Mouse (Mus musculus) stomach, embryonic 14.5 days (tissue): Measurements from ENCODE around the gene Dnm3. TPM values are rescaled to one million over a fixed set of nuclear protein-coding genes. Genes with fewer than 3 reads are reported as not detected.

Experiments used
- ATAC-seq: fragments of 200-750 bp; cut with Nextera tagmentation; 2 replicates; pipeline ENCODE4 v1.8.0; 2017; ENCODE audit warnings: low read depth, moderate TSS enrichment; ENCODE audit not compliant: insufficient number of reproducible peaks, insufficient read depth, low FRiP score
- H3K27ac ChIP-seq: fragments of 300-500 bp; sonication (generic); 2 replicates; pipeline ENCODE4 v1.5.1; 2014; ENCODE audit warnings: mild to moderate bottlenecking, low read length, moderate library complexity, mixed read lengths
- H3K27me3 ChIP-seq: fragments of 300-500 bp; sonication (generic); 2 replicates; pipeline ENCODE4 v1.6.1; 2014; ENCODE audit warnings: low read length, control low read depth, mixed read lengths; ENCODE audit not compliant: control insufficient read depth, insufficient read depth
- H3K36me3 ChIP-seq: fragments of 300-500 bp; sonication (generic); 2 replicates; pipeline ENCODE4 v1.6.1; 2014; ENCODE audit warnings: mild to moderate bottlenecking, control low read depth, low read length, moderate library complexity, mixed read lengths; ENCODE audit not compliant: control insufficient read depth, insufficient read depth
- H3K4me1 ChIP-seq: fragments of 300-500 bp; sonication (generic); 2 replicates; pipeline ENCODE4 v1.6.1; 2014; ENCODE audit warnings: low read length, control low read depth, mixed read lengths; ENCODE audit not compliant: control insufficient read depth, insufficient read depth
- H3K4me2 ChIP-seq: fragments of 300-500 bp; sonication (generic); replicated peaks from 2 replicates; pipeline ENCODE4 v1.6.1; 2014; ENCODE audit warnings: low read depth, low read length, control low read depth
- H3K4me3 ChIP-seq: fragments of 300-500 bp; sonication (generic); 2 replicates; pipeline ENCODE4 v1.5.1; 2014; ENCODE audit warnings: low read depth, low read length, control low read depth
- H3K9ac ChIP-seq: fragments of 300-500 bp; sonication (generic); replicated peaks from 2 replicates; pipeline ENCODE4 v1.6.1; 2014; ENCODE audit warnings: low read depth, mild to moderate bottlenecking, control low read depth, low read length, moderate library complexity, mixed read lengths
- H3K9me3 ChIP-seq: fragments of 300-500 bp; sonication (generic); 2 replicates; pipeline ENCODE4 v1.6.1; 2016; ENCODE audit warnings: low read depth, low read length, control low read depth; ENCODE audit not compliant: control insufficient read depth
- WGBS: fragments of 180-500 bp; shearing (Covaris S2); extraction: QIAGEN DNeasy Blood & Tissue Kit; methylation state at CpG from one replicate; pipeline ENCODE4 v1.1.7; 2014; 5-methylcytosine and 5-hydroxymethylcytosine counted together
- polyA plus RNA-seq: library from polyadenylated mRNA; unstranded; fragments of >200 nt; fragmentation: Nextera tagmentation; extraction: Ambion mirVana; gene quantifications from 2 replicates; pipeline ENCODE4 v1.2.1, GENCODE M21; 2014

Gene Dnm3
- polyA plus RNA-seq, 1 experiment from 2014 or later, result 8.6 TPM

DNA sequence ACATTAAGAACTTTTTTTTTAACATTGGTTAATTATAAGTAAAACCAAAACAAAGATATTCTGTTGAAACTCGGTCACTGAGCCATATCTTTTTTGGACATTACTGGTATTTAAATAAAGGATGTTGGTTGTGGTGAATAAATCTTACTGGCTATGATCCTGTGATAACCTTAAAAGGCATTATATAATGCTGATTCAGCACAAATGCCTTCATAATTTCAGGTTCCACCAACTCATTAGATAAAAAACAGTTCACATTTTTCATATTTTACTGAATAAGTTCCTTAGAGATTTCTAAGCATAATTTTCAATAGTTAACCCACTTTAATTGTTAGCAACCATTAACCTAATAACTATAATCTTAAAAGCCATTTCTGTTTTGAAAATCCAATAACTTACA is 4.9 kb downstream of the Dnm3 start:
- Histone ChIP-seq H3K27me3 (peaks cover 5% of the 10 kb centered on the region; the same call in 1 of the 2 replicates), H3K4me1 (no peaks in the 10 kb centered on the region), H3K27ac (no peak overlapping the region), H3K4me3 (no peak overlapping the region), H3K9me3 (no peaks in the 10 kb centered on the region), H3K9ac (no peak overlapping the region), H3K36me3 (no peaks in the 10 kb centered on the region), H3K4me2 (no peak overlapping the region)
- no peak for ATAC-seq
- 65% methylated on average over 1 of the region's 1 CpGs for WGBS

DNA sequence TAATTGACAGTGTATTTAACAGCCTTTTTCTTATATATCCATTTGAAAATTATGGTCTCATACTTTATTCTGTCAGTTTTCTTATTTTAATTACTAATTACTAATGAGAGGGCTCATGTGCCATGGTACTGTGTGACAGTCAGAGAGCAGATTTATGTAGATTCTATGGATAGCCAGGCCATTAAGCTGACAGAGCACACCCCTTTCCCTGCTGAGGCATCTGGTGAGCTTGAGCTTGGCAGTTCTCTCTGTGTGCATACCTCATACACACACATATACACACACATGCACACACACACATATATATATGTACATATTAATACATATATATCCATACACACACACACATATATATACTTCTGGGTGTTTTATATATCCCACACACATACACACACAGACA is 6.7 kb downstream of the Dnm3 start:
- H3K4me2 ChIP-seq, result no peak overlapping the region
- H3K9ac ChIP-seq, result no peak overlapping the region
- ATAC-seq, result no peak; the same call in 1 of the 2 replicates
- no peaks in the 10 kb centered on the region for H3K36me3 ChIP-seq
- no peak overlapping the region for H3K27ac ChIP-seq
- H3K27me3 ChIP-seq, result no peaks in the 10 kb centered on the region
- no peak overlapping the region for H3K4me3 ChIP-seq
- no peaks in the 10 kb centered on the region for H3K9me3 ChIP-seq
- H3K4me1 ChIP-seq, result no peaks in the 10 kb centered on the region

DNA sequence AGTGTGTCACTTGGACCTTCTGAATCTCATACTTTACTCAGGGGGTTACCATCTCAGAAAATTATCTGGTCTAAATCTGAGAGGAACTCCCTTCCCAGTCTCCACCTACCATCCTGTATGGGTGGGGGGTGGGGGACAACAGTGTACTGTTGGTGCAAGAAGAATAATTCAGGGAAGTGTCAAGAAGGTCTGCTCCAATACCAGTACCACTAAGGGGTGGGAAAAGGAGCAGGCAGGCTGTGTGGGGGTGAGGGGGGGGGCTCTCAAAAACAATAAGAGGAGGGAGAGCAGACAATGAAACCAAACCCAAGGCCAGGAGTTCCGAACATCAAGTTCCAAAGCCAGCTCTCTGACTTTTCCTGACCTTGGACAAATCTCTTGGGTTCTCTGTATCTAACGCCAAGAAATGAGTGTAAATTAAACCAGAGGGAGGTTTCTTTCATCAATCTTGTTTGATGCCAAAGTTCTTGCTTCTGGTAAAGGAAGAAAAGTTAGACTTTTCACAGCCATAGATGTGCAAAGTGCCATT is 8.0 kb downstream of the Dnm3 start:
- no peak overlapping the region for H3K9ac ChIP-seq
- no peaks in the 10 kb centered on the region for H3K27me3 ChIP-seq
- no peak for ATAC-seq
- H3K4me2 ChIP-seq, result no peak overlapping the region
- H3K4me3 ChIP-seq, result no peak overlapping the region
- H3K27ac ChIP-seq, result no peak overlapping the region
- H3K4me1 ChIP-seq, result no peaks in the 10 kb centered on the region
- 54% methylated on average over 2 of the region's 2 CpGs for WGBS
- no peaks in the 10 kb centered on the region for H3K9me3 ChIP-seq
- H3K36me3 ChIP-seq, result no peaks in the 10 kb centered on the region

DNA sequence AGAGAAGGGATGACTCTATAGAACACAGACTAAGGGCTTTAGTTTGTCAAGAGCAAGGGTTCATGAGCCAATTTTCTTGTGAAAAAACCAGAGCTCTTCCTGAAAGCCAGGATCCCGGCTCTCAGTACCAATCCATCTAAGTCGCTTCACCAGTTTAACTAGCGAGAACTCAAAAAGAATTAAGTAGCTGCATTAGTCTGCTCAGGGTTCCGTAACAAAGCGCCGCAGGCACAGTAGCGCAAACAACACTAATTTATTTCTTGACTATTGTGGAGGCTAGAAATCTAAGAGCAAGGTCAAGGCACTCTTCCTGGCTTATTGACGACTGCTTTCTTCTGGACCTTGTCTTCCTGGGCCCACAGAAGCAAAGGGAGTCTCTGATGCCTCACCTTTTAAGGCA is 14.2 kb downstream of the Dnm3 start:
- Histone ChIP-seq H3K27ac (no peak overlapping the region), H3K4me3 (no peak overlapping the region), H3K4me2 (no peak overlapping the region), H3K9ac (no peak overlapping the region), H3K9me3 (no peaks in the 10 kb centered on the region), H3K27me3 (no peaks in the 10 kb centered on the region), H3K4me1 (no peaks in the 10 kb centered on the region), H3K36me3 (no peaks in the 10 kb centered on the region)
- ATAC-seq, result no peak
- 78% methylated on average over 8 of the region's 8 CpGs for WGBS

DNA sequence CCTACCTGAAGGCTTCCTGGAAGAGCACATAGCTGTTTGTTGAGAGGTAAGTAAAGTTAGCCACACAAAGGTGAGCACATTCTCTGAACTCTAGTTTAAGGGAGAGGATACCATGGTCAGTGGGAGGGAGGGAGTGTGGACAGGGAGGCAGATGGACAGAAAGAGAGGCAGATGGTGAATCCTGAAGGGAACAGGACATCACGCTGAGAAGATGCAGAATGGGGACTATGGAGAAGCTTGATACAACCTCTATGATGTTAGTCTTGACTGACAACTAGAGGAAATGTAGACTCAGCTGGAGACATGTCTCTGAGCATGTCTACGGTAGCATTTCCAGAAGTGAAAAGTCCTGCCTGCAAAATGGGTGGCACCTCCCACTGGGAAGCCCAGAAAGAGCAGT is 19.1 kb downstream of the Dnm3 start:
- Histone ChIP-seq H3K4me2 (no peak overlapping the region), H3K27me3 (no peaks in the 10 kb centered on the region), H3K4me1 (0 out of 2 replicates have a peak, but pooled peaks cover under 1% of the 10 kb centered on the region), H3K9ac (no peak overlapping the region), H3K27ac (no peak overlapping the region), H3K36me3 (no peaks in the 10 kb centered on the region), H3K9me3 (no peaks in the 10 kb centered on the region), H3K4me3 (no peak overlapping the region)
- WGBS, result 86% methylated on average over 2 of the region's 2 CpGs
- no peak for ATAC-seq

DNA sequence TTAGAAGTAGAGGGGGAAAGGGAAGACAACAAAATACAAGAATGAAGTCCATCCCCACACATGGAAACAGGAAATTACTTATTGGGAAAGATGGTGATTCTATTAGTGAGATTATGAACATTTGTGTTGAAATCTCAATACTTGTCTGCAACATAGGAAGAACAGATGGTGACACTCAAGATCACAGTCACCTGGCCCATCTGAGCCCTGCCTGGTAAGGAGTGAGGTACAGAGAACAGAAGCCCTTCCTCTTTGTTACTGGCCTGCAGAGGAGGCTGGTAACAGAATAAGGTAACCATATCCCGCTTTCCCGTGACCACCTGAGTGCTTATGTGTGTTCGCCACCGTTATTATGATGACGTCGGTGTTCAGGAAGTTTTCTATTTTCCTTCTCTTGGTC is 21.0 kb downstream of the Dnm3 start:
- Histone ChIP-seq H3K4me2 (no peak overlapping the region), H3K4me1 (0 out of 2 replicates have a peak, but pooled peaks cover 7% of the 10 kb centered on the region), H3K9me3 (no peaks in the 10 kb centered on the region), H3K9ac (no peak overlapping the region), H3K4me3 (no peak overlapping the region), H3K36me3 (no peaks in the 10 kb centered on the region), H3K27me3 (no peaks in the 10 kb centered on the region), H3K27ac (no peak overlapping the region)
- no peak for ATAC-seq
- WGBS, result 91% methylated on average over 6 of the region's 6 CpGs

DNA sequence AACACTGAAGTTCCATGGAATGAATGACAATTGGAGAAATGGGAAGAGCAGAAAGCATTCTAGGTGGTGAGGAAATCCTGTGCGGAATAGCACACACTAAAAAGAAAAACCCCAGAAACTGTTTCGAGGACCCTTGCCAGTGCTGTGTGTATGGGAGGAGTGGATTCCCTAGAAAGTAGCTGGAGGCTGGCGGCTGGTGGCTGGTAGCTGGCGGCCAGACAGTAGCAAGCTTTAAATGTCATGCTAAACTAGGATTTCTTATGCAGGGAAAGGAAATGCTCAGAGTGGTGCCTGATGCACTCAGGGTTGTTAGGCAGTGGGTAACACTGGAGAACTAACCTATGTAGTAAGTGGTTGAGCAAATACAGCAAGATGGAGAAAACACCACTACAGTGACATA is 21.4 kb downstream of the Dnm3 start:
- no peaks in the 10 kb centered on the region for H3K9me3 ChIP-seq
- H3K27me3 ChIP-seq, result no peaks in the 10 kb centered on the region
- no peak overlapping the region for H3K4me2 ChIP-seq
- ATAC-seq, result no peak
- no peaks in the 10 kb centered on the region for H3K36me3 ChIP-seq
- no peak overlapping the region for H3K4me3 ChIP-seq
- 0 out of 2 replicates have a peak, but pooled peaks cover 7% of the 10 kb centered on the region for H3K4me1 ChIP-seq
- H3K9ac ChIP-seq, result no peak overlapping the region
- WGBS, result 90% methylated on average over 4 of the region's 4 CpGs
- H3K27ac ChIP-seq, result no peak overlapping the region

DNA sequence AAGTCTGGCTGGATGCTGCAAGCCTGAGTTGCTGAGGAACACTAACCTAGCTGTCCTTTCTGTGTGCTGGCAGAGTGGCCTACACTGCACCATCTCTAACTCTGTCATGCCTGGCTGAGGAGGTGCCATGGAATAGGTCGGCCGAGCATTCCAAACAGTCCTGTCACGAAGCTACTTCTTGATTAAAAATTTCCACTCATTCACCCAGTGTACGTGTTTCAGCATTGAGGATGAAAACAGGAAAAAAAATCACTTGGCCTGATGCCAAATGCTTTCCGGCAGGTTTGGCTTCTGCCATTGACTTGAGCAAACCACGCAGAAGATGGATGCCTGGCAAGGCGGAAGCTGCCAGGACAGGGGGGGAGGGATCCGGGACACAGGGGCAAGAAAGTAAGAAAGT is 24.3 kb downstream of the Dnm3 start:
- Histone ChIP-seq H3K4me1 (0 out of 2 replicates have a peak, but pooled peaks cover 7% of the 10 kb centered on the region), H3K27me3 (no peaks in the 10 kb centered on the region), H3K9me3 (no peaks in the 10 kb centered on the region), H3K27ac (no peak overlapping the region), H3K4me3 (no peak overlapping the region), H3K36me3 (no peaks in the 10 kb centered on the region), H3K4me2 (no peak overlapping the region), H3K9ac (no peak overlapping the region)
- ATAC-seq, result no peak
- 24% methylated on average over 8 of the region's 8 CpGs for WGBS

DNA sequence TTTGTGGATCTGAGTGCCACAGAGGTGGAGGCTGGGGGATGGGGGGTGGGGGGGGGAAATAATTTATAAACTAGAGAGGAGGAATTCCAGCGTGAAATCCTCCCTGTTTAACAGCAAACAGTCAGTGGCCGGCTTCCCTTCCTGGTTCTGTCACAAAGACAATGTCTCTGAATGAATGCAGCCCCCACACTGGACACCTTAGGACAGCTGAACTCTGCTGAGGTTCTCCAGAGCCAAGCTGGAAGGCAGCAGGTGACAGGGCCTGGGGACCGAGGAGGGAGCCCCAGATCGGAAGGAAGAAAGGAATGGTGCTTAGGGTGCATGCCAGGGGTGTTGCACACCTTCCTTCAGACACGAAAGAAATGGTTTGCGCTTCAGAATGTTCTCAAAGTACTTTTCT is 24.8 kb downstream of the Dnm3 start:
- Histone ChIP-seq H3K36me3 (no peaks in the 10 kb centered on the region), H3K9ac (no peak overlapping the region), H3K4me3 (no peak overlapping the region), H3K9me3 (no peaks in the 10 kb centered on the region), H3K27me3 (no peaks in the 10 kb centered on the region), H3K4me1 (0 out of 2 replicates have a peak, but pooled peaks cover 7% of the 10 kb centered on the region), H3K27ac (no peak overlapping the region), H3K4me2 (no peak overlapping the region)
- 69% methylated on average over 6 of the region's 6 CpGs for WGBS
- no peak for ATAC-seq
